Mouse (Mus musculus): ENCODE measurements around the gene Utrn.

Gene Utrn

GRCm38 (mm10) chr10:12497555-12497954 is 371.6 kb downstream of the Utrn start:
- DNase-seq = no peak

- no peak for DNase-seq
These were observed 379.5 kb downstream of the Utrn start for GRCm38 (mm10) chr10:12489551-12490177.

GRCm38 (mm10) chr10:12488518-12488917 is 380.6 kb downstream of the Utrn start:
- no peak for DNase-seq

- DNase-seq = no peak
These were observed 381.0 kb downstream of the Utrn start for GRCm38 (mm10) chr10:12488117-12488516.

GRCm38 (mm10) chr10:12483494-12483893 is 385.7 kb downstream of the Utrn start:
- no peak for DNase-seq

GRCm38 (mm10) chr10:12482975-12483374 is 386.2 kb downstream of the Utrn start:
- no peak for DNase-seq

- DNase-seq = no peak
These were observed 394.1 kb downstream of the Utrn start for GRCm38 (mm10) chr10:12474850-12475621.

- peak; percentile 20 for DNase-seq
These were observed 399.6 kb downstream of the Utrn start for GRCm38 (mm10) chr10:12469391-12470057.

- peak; percentile 47 for DNase-seq
These were observed 401.6 kb downstream of the Utrn start for GRCm38 (mm10) chr10:12467544-12467943.

GRCm38 (mm10) chr10:12460945-12461344 is 408.2 kb downstream of the Utrn start:
- no peak for DNase-seq

- no peak for DNase-seq
These were observed 412.3 kb downstream of the Utrn start for GRCm38 (mm10) chr10:12456867-12457266.

- no peak for DNase-seq
These were observed 416.5 kb downstream of the Utrn start for GRCm38 (mm10) chr10:12452641-12453040.

GRCm38 (mm10) chr10:12444122-12444521 is 425.0 kb downstream of the Utrn start:
- DNase-seq = no peak

- no peak for DNase-seq
These were observed 436.0 kb downstream of the Utrn start for GRCm38 (mm10) chr10:12433161-12433560.

- DNase-seq = no peak
These were observed 438.8 kb downstream of the Utrn start for GRCm38 (mm10) chr10:12430399-12430798.

GRCm38 (mm10) chr10:12426866-12427265 is 442.3 kb downstream of the Utrn start:
- no peak for DNase-seq

- DNase-seq = no peak
These were observed 444.2 kb downstream of the Utrn start for GRCm38 (mm10) chr10:12424944-12425343.

- DNase-seq = no peak
These were observed 445.0 kb downstream of the Utrn start for GRCm38 (mm10) chr10:12423994-12424725.

GRCm38 (mm10) chr10:12414967-12415366 is 454.2 kb downstream of the Utrn start:
- DNase-seq = no peak

GRCm38 (mm10) chr10:12406338-12407110 is 462.6 kb downstream of the Utrn start:
- DNase-seq = no peak

GRCm38 (mm10) chr10:12399450-12399849 is 469.7 kb downstream of the Utrn start:
- DNase-seq = no peak

GRCm38 (mm10) chr10:12380139-12380538 is 489.0 kb downstream of the Utrn start:
- no peak for DNase-seq
